Mouse (Mus musculus) liver (tissue): ENCODE data around the gene Slc20a1.
A peak's percentile ranks its signal among the peaks of the same experiment; 100 is the strongest.

Source experiments
- DNase-seq: peaks from one replicate; pipeline ENCODE4 v3.0.0-alpha.2; 2020; ENCODE audit warnings: mixed read lengths

Gene Slc20a1

DNA sequence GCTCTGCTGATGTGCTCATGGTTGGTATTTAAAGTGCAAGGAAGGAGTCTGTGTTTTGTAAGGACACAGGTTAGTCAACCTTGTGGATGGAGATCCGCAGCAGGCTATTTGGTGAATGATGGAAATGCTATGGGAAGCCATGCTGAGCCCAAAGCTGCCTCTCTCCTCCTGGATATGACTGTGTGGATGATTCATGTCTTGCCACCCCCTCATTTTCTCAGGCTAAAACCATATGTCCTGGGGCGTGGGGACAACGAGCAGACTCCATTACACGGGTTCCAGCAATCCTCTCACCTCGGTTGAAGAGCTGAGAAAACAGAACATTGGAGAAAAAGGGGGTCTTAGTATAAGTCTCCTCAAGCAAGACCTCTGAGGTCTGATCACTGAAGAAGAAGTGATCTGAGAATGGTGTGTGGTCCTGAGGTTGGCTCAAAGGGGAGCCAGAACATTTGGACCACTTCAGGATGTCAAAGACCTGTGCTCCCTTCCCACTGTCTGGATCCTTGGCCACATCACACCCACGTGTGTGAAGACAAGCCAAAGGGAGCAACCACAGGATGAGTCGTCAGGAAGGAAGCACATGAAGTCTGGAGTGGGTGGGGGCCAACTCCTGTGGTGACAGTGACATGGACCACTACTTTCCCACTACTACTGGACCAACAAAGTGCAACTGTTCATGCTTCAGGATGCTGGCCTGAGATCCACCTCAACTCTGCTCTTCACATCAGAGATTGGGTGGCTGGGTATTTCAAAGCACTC, 6.0 kb upstream of the Slc20a1 start:
- DNase-seq, result no peak

DNA sequence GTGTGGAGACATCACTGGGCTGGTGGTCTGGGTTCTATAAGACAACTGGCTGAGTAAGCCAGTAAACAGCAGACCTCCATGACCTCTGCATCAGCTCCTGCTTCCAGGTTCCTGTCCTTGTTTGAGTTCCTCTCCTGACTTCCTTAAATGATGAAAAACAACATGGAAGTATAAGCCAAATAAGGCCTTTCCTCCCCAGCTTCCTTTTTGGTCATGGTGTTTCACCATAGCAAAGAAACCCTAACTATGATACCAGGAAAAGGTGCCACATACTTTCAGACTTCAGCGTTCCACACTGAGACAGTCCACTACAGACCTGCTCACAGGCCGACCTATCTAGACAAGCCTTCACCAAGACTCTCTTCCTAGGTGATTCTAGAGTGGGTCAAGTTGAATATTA, 2.2 kb upstream of the Slc20a1 start:
- DNase-seq, result no peak

DNA sequence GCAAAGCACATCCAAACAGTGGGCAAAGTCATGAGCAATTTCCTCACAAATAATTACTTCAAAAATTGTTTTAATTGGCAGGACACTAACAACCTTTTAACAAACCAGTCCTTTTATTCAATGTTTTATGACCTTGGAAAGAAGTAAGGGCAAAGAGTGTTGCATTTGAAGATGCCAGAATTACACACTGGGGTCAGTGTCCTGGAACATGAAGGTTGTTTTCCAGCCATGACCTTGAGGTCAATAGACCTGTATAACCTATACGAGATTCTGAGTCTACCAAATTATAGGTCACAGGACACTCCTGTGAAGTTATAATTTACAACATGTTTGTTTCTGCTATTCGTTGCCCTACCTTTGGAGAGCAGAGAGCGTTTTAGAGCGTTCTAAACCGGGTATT, 1.4 kb upstream of the Slc20a1 start:
- DNase-seq, result no peak

DNA sequence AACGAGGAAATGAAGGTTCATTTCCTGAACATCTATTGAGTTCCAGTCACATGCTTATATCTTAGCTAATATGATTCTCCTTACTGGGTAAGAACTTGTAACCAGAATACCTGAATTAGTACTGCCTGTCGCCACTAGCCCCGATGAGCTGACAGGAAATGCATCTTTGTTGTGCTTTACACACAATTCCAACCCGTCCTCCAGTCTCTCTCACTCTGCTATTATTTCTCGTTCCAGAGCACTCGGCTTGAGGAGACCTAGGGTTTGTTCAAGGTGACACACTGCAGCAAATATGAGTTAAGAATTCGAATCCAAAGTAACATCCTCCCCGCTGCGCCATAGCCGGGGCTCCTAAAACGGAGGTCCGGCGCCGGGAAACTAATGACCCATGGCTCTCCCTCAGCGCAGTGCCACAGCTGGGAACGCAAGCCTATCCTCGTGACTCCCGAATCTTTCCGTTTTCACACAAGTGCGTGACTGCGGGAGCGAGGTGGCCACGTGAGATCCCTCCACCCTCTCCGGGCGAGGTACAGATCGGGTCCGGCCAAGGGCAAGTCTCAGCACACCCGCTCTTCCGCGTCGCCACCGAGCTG, 625 bp upstream of the Slc20a1 start:
- no peak for DNase-seq

DNA sequence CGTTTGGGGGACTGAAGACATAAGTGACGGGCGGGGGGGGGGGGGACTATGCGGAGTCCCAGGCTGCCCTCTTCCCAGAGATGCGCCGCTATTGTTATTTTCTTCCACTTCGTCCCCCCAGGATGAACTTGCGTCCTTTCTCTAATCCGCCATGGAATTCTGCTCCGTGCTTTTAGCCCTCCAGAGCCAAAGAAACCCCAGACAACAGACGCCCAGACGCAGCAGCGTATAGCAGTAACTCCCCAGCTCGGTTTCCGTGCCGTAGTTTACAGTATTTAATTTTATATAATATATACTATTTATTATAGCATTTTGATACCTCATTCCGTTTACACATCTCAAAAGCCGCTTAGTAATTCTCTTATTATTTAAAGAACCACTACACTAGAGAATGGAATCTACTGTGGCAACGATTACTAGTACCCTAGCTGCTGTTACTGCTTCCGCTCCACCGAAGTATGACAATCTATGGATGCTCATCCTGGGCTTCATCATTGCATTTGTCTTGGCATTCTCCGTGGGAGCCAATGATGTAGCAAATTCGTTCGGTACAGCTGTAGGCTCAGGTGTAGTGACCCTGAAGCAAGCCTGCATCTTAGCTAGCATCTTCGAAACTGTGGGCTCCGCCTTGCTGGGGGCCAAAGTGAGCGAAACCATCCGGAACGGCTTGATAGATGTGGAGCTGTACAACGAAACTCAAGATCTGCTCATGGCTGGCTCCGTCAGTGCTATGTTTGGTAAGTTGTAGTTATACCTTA, 943 bp downstream of the Slc20a1 start:
- DNase-seq, result peak; percentile 63

DNA sequence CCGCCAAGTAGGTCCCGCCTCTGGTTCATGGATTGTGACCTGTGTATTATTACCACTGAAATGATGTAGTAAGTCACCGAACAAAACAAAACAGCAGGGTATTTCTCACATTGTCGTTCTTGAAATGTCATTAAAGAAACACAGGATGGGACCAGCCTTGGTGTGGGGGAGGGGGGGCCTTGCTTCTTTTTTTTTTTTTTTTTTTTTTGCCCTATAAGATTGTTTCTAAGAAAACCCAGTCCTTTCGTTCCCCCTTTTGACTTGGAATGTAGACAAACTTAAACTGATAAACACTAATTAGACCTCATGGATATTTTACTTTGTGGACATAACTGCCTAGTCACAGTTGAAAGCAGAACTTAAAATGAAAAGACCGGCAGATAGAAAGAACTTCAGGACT, 6.4 kb downstream of the Slc20a1 start:
- DNase-seq, result no peak

DNA sequence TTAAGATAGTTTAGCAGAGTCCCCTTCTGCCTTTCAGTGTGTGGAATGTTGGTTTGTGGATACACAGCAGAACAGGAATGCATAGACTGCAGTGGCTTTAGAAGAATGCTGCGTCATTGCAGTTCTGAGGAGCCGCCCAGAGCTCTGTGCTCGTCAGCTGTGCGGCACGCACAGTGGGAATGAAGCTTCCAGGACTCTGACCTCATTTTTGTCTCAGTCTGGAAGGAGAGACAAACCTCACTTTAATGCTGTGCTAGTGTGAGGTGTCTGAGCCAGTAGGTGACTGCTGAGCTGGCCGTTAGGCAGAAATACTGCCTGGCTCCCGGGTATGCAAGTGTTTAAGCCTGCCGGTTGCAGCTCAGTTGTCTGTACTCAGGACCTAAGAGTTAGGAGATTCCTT, 8.3 kb downstream of the Slc20a1 start:
- DNase-seq, result peak; percentile 66

DNA sequence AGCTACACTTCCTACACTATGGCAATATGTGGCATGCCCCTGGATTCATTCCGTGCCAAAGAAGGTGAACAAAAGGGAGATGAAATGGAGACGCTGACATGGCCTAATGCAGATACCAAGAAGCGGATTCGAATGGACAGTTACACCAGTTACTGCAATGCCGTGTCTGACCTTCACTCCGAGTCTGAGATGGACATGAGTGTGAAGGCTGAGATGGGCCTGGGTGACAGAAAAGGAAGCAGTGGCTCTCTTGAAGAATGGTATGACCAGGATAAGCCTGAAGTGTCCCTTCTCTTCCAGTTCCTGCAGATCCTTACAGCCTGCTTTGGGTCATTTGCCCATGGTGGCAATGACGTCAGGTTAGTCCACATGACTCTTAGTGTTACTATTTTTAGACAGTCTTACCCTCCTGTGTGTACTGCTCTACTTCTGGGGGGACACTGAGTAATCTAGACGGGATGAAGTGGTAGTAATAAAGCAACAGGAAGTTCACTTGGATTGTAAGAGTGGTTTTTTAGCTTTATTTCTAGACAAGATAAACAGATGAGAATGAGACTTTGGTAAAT, 9.7 kb downstream of the Slc20a1 start:
- DNase-seq, result no peak

DNA sequence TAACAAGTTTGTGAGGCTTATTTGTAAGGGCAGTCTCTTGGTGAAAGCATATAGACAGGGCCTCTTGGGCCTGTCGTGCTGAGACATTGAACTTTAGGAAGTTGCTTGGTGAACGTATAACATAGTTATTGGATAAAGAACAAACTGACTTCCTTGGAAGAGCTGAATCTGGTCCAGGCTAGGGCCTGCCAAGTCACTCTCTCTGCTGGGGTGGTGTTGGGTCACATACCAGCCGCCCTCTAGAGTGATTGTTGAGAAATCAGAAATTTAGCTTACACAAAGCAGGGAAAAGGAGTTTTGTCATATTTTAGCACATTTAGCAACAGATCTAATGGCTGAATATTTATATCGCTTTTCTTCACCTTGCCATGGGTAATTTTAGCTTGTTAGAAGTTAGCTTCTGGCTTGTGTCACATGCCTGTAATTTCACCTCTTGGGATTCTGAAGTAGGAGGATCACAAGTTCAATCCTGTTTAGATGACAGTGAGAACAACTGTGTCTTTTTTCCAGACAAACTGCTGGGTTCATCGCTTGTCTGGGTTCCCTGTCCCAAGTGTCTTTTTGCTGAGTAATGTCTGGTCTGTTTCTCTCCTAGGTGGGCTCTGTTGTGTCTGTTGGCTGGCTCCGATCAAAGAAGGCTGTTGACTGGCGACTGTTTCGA, 11.7 kb downstream of the Slc20a1 start:
- no peak for DNase-seq

DNA sequence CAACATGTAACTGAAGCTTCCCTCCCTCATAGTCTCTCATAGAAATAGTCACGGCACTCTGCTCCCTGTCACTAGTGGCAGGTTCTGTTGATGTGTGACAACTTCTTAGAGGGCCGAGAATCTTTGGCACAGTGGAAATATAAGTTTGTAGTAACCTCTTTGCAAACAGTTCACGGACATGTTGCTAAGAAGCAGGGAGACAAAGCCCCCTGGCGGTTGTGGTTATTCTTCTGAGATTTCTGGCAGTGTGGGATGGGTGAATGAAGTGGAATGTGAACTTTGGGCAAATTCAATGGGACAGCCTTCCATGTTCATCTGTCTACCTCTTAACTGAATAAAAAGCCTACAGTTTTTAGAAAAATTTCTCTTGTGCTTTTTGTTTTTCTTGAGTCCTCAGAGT, 12.7 kb downstream of the Slc20a1 start:
- no peak for DNase-seq

DNA sequence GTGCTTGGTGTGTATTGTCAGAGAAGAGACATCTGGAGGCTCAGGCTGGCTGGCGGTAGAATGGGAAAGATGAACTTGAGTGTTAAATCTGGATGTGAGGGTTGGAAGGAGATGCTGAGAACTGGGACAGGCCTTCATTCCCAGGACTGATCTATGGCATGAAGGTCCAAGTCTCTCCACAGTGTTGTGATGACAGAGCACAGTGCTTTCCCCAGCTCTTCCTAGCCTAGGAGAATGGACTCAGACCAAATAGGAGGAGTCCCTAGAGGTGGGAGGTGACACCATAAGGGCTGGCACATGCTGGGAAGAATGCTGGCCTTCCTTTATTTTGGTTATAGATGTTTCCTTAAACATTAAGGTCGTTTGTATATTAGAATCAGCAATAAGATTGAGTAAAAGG, 13.4 kb downstream of the Slc20a1 start:
- DNase-seq, result no peak

DNA sequence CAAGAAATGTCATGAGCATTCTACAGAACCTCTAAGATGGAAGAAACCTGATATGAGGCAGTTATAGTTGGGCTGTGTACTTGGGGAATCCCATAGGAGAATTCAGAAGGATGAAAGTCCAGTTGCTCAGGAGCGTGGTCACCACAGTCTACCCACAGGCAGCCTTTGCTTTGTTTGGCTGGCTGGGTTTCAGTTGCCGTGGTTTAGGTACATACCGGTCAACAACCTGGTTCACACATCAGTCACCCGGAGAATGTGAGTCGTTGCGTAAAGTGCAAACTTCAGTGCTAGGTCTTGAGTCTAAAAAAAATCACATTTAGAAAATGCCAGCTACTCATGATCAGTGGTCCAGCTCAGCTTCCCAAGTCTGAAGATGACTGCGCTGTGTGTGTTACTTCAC, 14.0 kb downstream of the Slc20a1 start:
- DNase-seq, result no peak

DNA sequence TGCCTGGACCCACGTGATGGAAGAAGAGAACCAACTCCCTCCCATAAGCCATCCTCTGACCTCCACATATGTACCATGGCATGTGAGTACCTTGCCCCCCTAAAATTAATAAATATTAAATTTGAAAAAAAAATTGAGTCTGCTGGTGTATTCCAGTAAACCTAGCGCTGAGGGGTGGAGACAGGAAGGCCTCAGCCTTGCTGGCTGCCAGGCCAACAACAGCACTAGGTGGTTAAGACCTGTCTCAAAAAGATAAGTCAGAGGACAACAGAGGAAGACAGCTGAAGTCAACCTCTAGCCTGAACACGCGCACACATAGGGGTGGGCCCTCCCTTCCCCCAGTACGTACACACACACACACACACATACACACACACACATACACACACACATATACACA, 16.2 kb downstream of the Slc20a1 start:
- peak; percentile 81 for DNase-seq

DNA sequence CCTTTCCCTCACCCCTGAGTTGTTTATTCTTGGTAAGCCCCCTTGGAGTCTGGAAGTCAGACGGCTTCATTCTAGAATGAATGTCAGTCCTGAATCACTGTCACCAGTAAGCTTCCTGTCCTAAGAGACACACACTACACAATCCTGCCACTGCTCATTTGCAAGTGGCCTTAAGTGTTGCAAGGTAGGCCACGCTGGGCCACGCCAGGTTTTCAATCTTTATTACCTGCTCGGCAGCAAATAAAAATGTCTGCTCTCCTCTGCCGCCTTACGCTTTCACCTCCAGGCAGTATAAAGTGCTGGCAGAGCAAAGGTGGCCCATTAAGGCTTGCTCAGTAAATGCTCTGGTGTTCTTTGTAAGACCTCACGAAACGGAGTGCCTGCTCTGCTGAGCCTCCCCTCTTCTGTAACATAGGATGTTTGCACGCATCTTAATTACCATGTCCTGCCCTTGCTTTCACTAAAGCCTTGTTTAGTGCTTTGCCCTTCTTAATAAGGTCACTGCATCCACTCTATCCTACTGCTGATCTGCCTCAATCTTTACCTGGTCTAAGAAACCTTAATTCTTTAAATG, 19.1 kb downstream of the Slc20a1 start:
- DNase-seq, result no peak

DNA sequence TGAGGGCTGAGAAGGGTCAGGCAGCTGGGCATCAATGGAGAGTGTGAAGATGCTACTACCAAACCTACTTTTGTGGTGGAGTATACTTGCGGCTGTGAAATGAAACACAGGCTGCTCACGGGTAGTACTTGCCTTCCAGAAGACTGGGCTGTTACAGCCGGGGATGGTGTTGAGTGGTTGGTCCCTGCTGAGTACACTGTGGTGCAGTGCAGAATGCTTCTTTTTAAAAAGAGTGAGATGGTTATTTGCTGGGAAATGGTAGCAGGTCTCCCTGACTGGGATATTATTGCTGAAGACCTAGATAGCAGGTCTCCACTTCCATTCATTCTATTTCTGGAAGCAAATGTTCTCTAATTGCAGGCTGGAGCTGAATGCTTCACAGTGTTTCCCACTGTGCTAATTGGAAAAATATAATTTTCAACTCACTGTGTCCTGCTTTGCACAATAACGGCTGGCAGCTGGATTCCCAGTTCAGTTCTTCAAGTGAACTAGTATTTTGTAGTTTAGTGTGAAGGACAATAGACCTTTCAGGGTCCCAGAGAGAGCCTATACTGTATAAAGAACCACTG, 20.1 kb downstream of the Slc20a1 start:
- no peak for DNase-seq

DNA sequence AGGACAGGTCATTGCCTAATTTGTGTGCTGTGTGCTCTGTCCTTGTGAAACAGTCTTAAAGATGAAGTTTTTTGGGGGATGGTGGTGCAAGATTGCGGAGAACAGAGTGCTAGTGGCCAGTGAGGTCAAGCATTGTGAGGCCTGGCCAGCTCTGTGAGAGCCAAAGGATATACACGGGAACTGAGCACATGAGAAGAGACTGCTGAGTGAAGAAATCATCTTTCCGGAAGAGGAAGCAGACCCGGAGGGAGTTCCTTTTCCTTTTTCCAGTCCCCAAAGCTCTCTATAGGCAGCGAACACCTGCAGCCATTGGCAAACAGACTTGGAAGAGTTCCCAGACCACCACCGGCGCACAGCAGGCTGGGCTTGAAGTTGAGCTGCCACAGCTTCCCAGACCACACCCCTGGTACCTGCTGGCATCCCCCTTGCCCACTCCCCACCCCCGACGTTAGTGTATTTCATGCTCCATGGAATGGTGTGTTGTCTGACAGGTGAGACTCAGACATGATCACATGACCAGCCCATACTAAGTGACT, 22.6 kb downstream of the Slc20a1 start:
- DNase-seq, result no peak

DNA sequence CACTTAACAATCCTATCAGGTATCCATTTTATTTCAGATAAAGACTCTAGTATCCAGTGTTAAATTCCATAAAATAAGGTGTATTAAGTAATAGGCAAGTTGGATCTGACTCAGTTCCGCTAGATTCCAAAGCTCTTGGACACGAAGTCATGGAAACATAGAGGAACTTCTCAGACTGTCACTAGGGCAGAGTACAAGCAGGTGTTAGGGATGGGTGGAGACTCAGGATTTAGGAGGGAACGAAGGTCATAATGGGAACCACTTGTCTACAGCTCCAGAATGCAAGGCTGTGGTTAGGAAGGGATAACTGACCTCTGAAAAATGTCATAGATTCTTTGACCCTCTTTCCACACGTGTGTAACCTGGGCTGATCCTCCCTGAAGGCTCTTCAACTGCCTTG, 25.6 kb downstream of the Slc20a1 start:
- DNase-seq, result no peak

DNA sequence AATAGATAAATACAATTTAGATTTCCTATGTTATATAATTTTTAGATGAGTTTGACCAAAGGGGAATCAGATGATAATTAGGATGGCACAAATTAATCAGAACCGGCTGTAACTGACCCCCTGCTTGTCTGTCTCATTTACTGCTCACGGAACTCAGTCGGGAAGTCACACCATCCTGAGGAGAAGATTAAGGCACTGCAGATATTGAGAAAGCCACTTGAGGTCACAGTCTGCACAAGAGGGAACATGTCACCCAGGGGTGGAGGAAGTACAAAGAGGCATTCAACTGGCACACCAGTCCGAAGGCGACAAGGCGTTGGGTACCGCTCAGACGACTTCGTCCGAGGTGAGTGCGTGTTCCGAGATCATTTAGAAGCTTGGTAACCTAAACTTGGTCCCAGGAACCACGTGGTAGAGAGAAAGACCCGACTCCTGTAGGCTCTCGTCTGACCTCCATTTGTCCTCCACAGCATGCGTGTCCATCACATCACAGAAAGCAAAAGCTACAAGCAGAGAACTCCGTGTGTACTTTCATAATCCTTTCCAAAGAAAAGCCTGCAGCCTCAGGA, 26.8 kb downstream of the Slc20a1 start:
- no peak for DNase-seq

DNA sequence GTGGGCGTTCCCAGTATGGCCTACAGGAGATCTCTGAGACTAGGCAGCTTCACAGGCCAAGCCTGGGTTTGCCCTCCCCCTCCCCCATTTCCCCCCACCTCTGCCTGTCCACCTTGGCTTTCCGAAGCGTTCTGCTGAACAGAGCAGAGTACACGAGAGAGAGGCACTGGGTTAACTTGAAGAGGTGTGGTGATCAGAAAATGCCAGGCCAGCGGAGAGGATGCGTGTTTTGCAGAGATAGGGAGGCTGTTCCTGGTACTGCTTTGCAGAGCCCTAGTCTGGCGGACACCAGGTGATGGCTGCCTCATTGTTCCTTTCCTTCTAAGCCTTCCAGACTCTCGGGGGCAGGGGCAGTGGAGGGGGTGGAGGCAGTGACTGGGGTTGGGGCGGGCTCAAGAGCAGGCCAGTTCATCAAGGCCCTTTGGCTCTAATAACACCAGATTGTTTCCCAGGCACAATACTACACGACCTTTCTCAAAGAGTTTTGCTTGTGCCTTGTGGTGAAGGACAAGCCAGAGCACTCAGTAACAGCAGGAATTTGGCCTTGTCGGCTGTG, 27.8 kb downstream of the Slc20a1 start:
- peak; percentile 92 for DNase-seq

DNA sequence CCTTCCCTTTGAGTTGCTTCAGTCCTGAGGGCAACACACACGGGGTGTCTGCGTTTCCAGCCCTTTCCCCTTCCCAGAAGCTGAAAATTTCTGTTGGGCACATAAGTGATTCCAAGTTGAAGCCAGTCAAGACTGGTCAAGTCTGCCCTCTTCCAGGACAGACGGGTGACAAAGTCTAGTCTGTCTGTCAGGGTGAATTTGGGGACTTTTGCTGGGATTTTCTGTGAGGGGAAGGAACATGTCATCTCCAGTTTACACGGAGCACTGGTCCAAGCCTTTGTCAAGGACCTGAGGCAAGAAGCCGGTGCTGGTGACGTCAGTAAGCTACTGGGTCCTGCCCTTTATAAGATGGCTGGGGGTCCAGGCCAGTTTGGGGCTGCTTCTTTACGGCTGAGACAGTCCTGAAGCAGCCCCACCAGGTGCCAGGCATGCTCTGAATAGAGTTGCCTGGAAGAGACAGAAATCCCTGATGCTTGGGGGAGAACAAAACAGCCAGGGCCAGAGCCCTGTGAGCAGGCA, 28.5 kb downstream of the Slc20a1 start:
- DNase-seq, result peak; percentile 44

DNA sequence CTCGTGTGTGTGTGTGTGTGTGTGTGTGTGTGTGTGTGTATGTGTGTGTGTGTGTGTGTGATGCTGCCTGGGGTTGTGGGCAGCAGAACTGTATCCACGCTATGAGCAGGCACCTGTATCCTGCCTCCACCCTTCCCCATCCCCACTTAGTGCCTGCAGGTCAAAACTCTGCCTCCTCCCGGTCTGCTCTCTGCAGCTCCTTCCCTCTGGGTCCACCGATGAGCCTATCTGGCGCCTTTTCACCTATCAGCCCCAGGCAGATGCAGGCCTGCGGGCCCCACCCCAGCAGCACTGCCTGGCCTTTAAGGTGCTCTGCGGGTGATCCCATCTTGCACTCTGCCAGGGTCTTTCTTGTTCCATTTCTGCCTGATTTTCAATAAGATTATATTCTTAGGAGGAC, 29.1 kb downstream of the Slc20a1 start:
- peak; percentile 95 for DNase-seq
